Mouse (Mus musculus): ENCODE results near the gene Spats2. TPM values are rescaled to one million over a fixed set of nuclear protein-coding genes. Genes with fewer than 3 reads are reported as not detected.

Gene Spats2
- polyA plus RNA-seq (2012; rRNA removed) = 16.4 and 20.7 TPM in 2 replicates

GRCm38 (mm10) chr15:99125711-99126080, at the start of gene Spats2:
Spats2 (plus strand) TSS chr15:99125916.

GRCm38 (mm10) chr15:99087253-99088075, 38.3 kb upstream of the Spats2 start, which contains the start of gene C1ql4:
C1ql4 (minus strand) TSS chr15:99087817.

GRCm38 (mm10) chr15:99092870-99093269, 32.8 kb upstream of the Spats2 start, which contains the start of gene Dnajc22:
Dnajc22 (plus strand) TSS chr15:99093170.

GRCm38 (mm10) chr15:99224208-99224911, 98.6 kb downstream of the Spats2 start, which contains the start of gene Kcnh3:
Kcnh3 (plus strand) TSS chr15:99224861.

GRCm38 (mm10) chr15:99251626-99252380, 126.1 kb downstream of the Spats2 start, which contains the start of gene Mcrs1:
Mcrs1 (minus strand) TSS chr15:99251961.

Other genes with a start within 250 kb of the Spats2 start
- gene Rhebl1, start 231.4 kb upstream of the Spats2 start, polyA plus RNA-seq (2012; rRNA removed) = 5.6 and 7.7 TPM in 2 replicates
- 31.3 and 36.8 TPM in 2 replicates for gene Dhh, start 227.4 kb upstream of the Spats2 start, polyA plus RNA-seq (2012; rRNA removed)
- 185 and 201 TPM in 2 replicates for gene Lmbr1l, start 207.7 kb upstream of the Spats2 start, polyA plus RNA-seq (2012; rRNA removed)
- gene Tuba1b, start 191.4 kb upstream of the Spats2 start, polyA plus RNA-seq (2012; rRNA removed) = 2,787 and 3,874 TPM in 2 replicates
- gene Gm49450, start 172.4 kb upstream of the Spats2 start, polyA plus RNA-seq (2012; rRNA removed) = 283 and 558 TPM in 2 replicates
- 629 and 682 TPM in 2 replicates for gene Tuba1a, start 172.2 kb upstream of the Spats2 start, polyA plus RNA-seq (2012; rRNA removed)
- 237 and 310 TPM in 2 replicates for gene Tuba1c, start 96.0 kb upstream of the Spats2 start, polyA plus RNA-seq (2012; rRNA removed)
- 3.1 and 5.7 TPM in 2 replicates for gene Prph, start 70.7 kb upstream of the Spats2 start, polyA plus RNA-seq (2012; rRNA removed)
- gene Troap, start 51.3 kb upstream of the Spats2 start, polyA plus RNA-seq (2012; rRNA removed) = 11.9 and 18.1 TPM in 2 replicates
- not detected in 2 replicates for gene C1ql4, start 38.1 kb upstream of the Spats2 start, polyA plus RNA-seq (2012; rRNA removed)
- 0.41 and 0.77 TPM in 2 replicates for gene Dnajc22, start 32.7 kb upstream of the Spats2 start, polyA plus RNA-seq (2012; rRNA removed)
- gene Kcnh3, start 98.9 kb downstream of the Spats2 start, polyA plus RNA-seq (2012; rRNA removed) = 18.4 and 29.1 TPM in 2 replicates
- 118 and 125 TPM in 2 replicates for gene Mcrs1, start 126.0 kb downstream of the Spats2 start, polyA plus RNA-seq (2012; rRNA removed)
- gene Prpf40b, start 169.2 kb downstream of the Spats2 start, polyA plus RNA-seq (2012; rRNA removed) = 108 and 142 TPM in 2 replicates
- gene Fam186b, start 170.0 kb downstream of the Spats2 start, polyA plus RNA-seq (2012; rRNA removed) = 0.33 and 0.56 TPM in 2 replicates
- gene Fmnl3, start 244.6 kb downstream of the Spats2 start, polyA plus RNA-seq (2012; rRNA removed) = 40.4 and 58.2 TPM in 2 replicates